8 mouse cellular contexts compared by ENCODE assay signal in genomic region chr10:42760329-42760728, GRCm38 (mm10). TPM values are rescaled to one million over a fixed set of nuclear protein-coding genes. Genes with fewer than 3 reads are reported as not detected.
DNase-seq lines count a peak whose midpoint lies in the region; ATAC-seq and TF ChIP-seq lines count a peak whose summit lies in the region.

No protein-coding gene starts in this region.

- H3K4me2 ChIP-seq in heart, embryonic 15.5 days: peak overlapping the region; percentile 74; the same call in 1 of the 2 replicates

- WGBS in heart, embryonic 15.5 days: 52% methylated on average over 8 of the region's 8 CpGs

- peaks cover 16% of the 10 kb centered on the region for H3K4me1 ChIP-seq in heart, embryonic 15.5 days (replicated peaks)

- no peaks in the 10 kb centered on the region for H3K9me3 ChIP-seq in heart, embryonic 15.5 days (replicated peaks)

- H3K27me3 ChIP-seq in heart, embryonic 15.5 days: no peaks in the 10 kb centered on the region

- H3K9ac ChIP-seq in heart, embryonic 15.5 days: no peak overlapping the region

- intact Hi-C loops in left cerebral cortex, adult 2 months (cut with DNase I): loop anchor here (10.0 kb wide), 1 partner anchor 946 kb away; no protein-coding TSS in a partner anchor
- intact Hi-C loops in left cerebral cortex, postnatal 25 days (cut with DNase I): no loop called here

- no peak for ATAC-seq in heart, embryonic 15.5 days (replicated peaks; ENCODE audit: insufficient number of reproducible peaks, insufficient read depth, low FRiP score, low read depth)

- no peaks in the 10 kb centered on the region for H3K36me3 ChIP-seq in heart, embryonic 15.5 days

- H3K4me3 ChIP-seq in left cerebral cortex, adult 2 months: no peak overlapping the region
- H3K4me3 ChIP-seq in heart, embryonic 15.5 days: no peak overlapping the region

- no peak overlapping the region for H3K27ac ChIP-seq in left cerebral cortex, adult 2 months
- H3K27ac ChIP-seq in heart, embryonic 15.5 days: no peak overlapping the region

- peak; percentile 32 for DNase-seq in cerebellum, adult 11-12 months
- no peak for DNase-seq in cerebellum, adult 9-10 months
- no peak for DNase-seq in left cerebral cortex, adult 2 months (ENCODE audit: extremely low spot score in 1 of 2, low spot score in 2 of 2)
- no peak for DNase-seq in left cerebral cortex, postnatal 25 days (ENCODE audit: low spot score in 2 of 2)
- peak; percentile 20 to 28 for DNase-seq in lung, postnatal 4 days
- no peak for DNase-seq in urinary bladder, adult 2 months (ENCODE audit: low spot score)
- DNase-seq in frontal cortex, adult 2 months (ENCODE audit: extremely low spot score in 1 of 2, low spot score in 1 of 2): no peak

- peak; percentile 7 for TF ChIP-seq CTCF in left cerebral cortex, adult 2 months (IDR thresholded peaks at IDR 0.05)

RNA-seq across cellular contexts. Expression of gene Sec63, which starts 1.0 kb away (rescaled TPM):
- 10 to 100 TPM; 46.2 to 62.8 TPM for total RNA-seq in left cerebral cortex, adult 2 months (2021)
- 10 to 100 TPM; 48.5 to 56.6 TPM for total RNA-seq in left cerebral cortex, postnatal 25 days (2021)
- polyA plus RNA-seq in heart, embryonic 15.5 days (2015; fragmentation: Nextera tagmentation; extraction: Ambion mirVana): 13.5 and 16.1 TPM in 2 replicates
- polyA plus RNA-seq in urinary bladder, adult 2 months (2012; rRNA removed): 50.6 and 63.2 TPM in 2 replicates
- polyA plus RNA-seq in frontal cortex, adult 2 months (2012; rRNA removed): 48.5 and 58.9 TPM in 2 replicates

Comparison
In these comparisons a context has a peak if more than half of its experiments do, and no peak if none do; other contexts are left out.
1. DNase-seq: peak in cerebellum, adult 11-12 months (single experiment) and lung, postnatal 4 days (2 of 2); none in cerebellum, adult 9-10 months (single experiment), left cerebral cortex, adult 2 months (0 of 2), left cerebral cortex, postnatal 25 days (0 of 2), urinary bladder, adult 2 months (single experiment) and frontal cortex, adult 2 months (0 of 2).